Mouse (Mus musculus) limb, embryonic 12.5 days (tissue): ENCODE measurements at regions not wholly inside any gene's neighbourhood (a gene's known extent, or its start where the extent isn't known, plus 50 kb on each side); places are given as distances from the start of the nearest gene placed in this dataset.

Source experiments
- ATAC-seq: fragments of 200-750 bp; cut with Nextera tagmentation; 2 replicates; pipeline ENCODE4 v1.8.0; 2017; ENCODE audit warnings: low read depth, moderate TSS enrichment; ENCODE audit not compliant: insufficient number of reproducible peaks, insufficient read depth, low FRiP score, low TSS enrichment
- H3K27ac ChIP-seq: fragments of 300-500 bp; sonication (generic); 2 replicates; pipeline ENCODE4 v1.5.1; 2016; ENCODE audit warnings: mild to moderate bottlenecking, moderate library complexity
- H3K27me3 ChIP-seq: fragments of 300-500 bp; sonication (generic); 2 replicates; pipeline ENCODE4 v1.6.1; 2016; ENCODE audit warnings: mild to moderate bottlenecking, moderate library complexity
- H3K36me3 ChIP-seq: fragments of 300-500 bp; sonication (generic); 2 replicates; pipeline ENCODE4 v1.6.1; 2016; ENCODE audit warnings: mild to moderate bottlenecking, moderate library complexity
- H3K4me1 ChIP-seq: fragments of 300-500 bp; sonication (generic); replicated peaks from 2 replicates; pipeline ENCODE4 v1.6.1; 2016
- H3K4me2 ChIP-seq: fragments of 300-500 bp; sonication (generic); 2 replicates; pipeline ENCODE4 v1.6.1; 2016; ENCODE audit warnings: mild to moderate bottlenecking, moderate library complexity
- H3K4me3 ChIP-seq: fragments of 300-500 bp; sonication (generic); replicated peaks from 2 replicates; pipeline ENCODE4 v1.5.1; 2016; ENCODE audit warnings: mild to moderate bottlenecking
- H3K9ac ChIP-seq: fragments of 300-500 bp; sonication (generic); replicated peaks from 2 replicates; pipeline ENCODE4 v1.6.1; 2016; ENCODE audit warnings: mild to moderate bottlenecking, moderate library complexity
- H3K9me3 ChIP-seq: fragments of 300-500 bp; sonication (generic); 2 replicates; pipeline ENCODE4 v1.6.1; 2016; ENCODE audit warnings: mild to moderate bottlenecking, moderate library complexity
- WGBS: fragments of 180-500 bp; shearing (Covaris S2); methylation state at CpG from one replicate; pipeline ENCODE4 v1.1.7; 2016; 5-methylcytosine and 5-hydroxymethylcytosine counted together

- Histone ChIP-seq H3K27ac (no peak overlapping the region), H3K36me3 (no peaks in the 10 kb centered on the region), H3K9ac (no peak overlapping the region), H3K27me3 (no peaks in the 10 kb centered on the region), H3K4me2 (no peak overlapping the region), H3K9me3 (no peaks in the 10 kb centered on the region), H3K4me1 (peaks cover 5% of the 10 kb centered on the region), H3K4me3 (no peak overlapping the region)
- 73% methylated on average over 5 of the region's 5 CpGs for WGBS
- ATAC-seq = no peak
Measured at GRCm38 (mm10) chr13:107681719-107682118, 362.5 kb upstream of the Smim15 start.

DNA sequence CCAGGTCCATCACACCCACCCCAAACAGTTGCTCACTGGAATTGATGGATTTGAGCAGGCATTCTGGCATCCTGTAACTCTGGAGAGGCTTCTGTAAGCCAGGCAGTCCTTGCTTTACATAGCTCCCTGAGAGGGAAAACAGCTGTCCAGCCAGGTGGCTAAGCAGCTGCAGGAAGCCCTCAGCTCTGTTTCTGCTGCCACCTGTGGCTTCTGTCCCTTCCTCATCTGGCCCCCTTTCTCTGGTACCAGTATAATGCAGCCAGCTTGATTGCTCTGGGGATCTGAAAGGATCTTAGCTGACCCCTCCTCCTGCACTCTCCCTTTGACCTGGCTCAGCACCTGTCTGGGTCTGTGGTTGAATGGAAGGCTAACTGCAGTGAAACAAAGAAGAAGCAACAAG lies 365.4 kb upstream of the Smim15 start:
- no peak overlapping the region for H3K27ac ChIP-seq
- ATAC-seq = peak; percentile 52; the same call in 1 of the 2 replicates
- H3K36me3 ChIP-seq = no peaks in the 10 kb centered on the region

GRCm38 (mm10) chr13:107677091-107677470 lies 367.2 kb upstream of the Smim15 start:
- Histone ChIP-seq H3K9ac (no peak overlapping the region), H3K4me3 (no peak overlapping the region), H3K27ac (peak overlapping the region; percentile 75; the same call in 1 of the 2 replicates), H3K4me2 (peak overlapping the region; percentile 30; the same call in 1 of the 2 replicates), H3K36me3 (no peaks in the 10 kb centered on the region), H3K9me3 (no peaks in the 10 kb centered on the region), H3K27me3 (peaks cover 16% of the 10 kb centered on the region), H3K4me1 (peaks cover 15% of the 10 kb centered on the region)
- 60% methylated on average over 8 of the region's 8 CpGs for WGBS
- ATAC-seq = no peak

More for the DNA sequence above, 365.4 kb upstream of the Smim15 start:
- Histone ChIP-seq H3K4me2 (no peak overlapping the region), H3K27me3 (peaks cover 3% of the 10 kb centered on the region), H3K4me1 (peaks cover 15% of the 10 kb centered on the region), H3K9me3 (no peaks in the 10 kb centered on the region), H3K9ac (no peak overlapping the region), H3K4me3 (no peak overlapping the region)

GRCm38 (mm10) chr13:107676310-107677090 lies 367.7 kb upstream of the Smim15 start:
- Histone ChIP-seq H3K36me3 (no peaks in the 10 kb centered on the region), H3K4me2 (peak overlapping the region; percentile 30), H3K9ac (no peak overlapping the region), H3K27ac (peak overlapping the region; percentile 75), H3K9me3 (no peaks in the 10 kb centered on the region), H3K27me3 (peaks cover 20% of the 10 kb centered on the region), H3K4me3 (no peak overlapping the region), H3K4me1 (peaks cover 15% of the 10 kb centered on the region)
- ATAC-seq = peak; percentile 69
- WGBS = 13% methylated on average over 9 of the region's 9 CpGs

- 75% methylated on average over 5 of the region's 5 CpGs for WGBS
- H3K27me3 ChIP-seq = peaks cover 43% of the 10 kb centered on the region
Measured at GRCm38 (mm10) chr13:107672166-107672565, 372.1 kb upstream of the Smim15 start.

DNA sequence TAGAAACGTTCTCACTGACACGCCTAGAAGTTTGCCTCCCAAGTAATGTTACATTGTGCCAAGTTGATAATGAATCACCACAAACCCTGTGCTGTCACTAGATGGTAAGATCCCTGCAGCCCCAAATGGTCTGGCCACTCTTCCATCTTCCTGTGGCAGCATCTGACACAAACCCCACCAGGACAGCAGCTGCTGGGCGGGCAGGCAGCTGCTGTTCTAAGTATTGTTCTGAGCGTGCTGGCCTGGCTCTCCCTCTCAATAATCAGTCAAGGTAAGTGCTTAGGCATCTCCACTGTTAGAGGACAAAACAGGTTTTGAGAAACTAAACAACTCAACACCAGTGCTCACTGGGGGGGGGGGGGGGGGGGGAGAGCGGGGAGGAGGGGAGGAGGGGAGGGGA lies 375.7 kb upstream of the Smim15 start:
- no peak overlapping the region for H3K4me3 ChIP-seq
- H3K27me3 ChIP-seq = peaks cover 54% of the 10 kb centered on the region
- ATAC-seq = no peak
- no peaks in the 10 kb centered on the region for H3K9me3 ChIP-seq
- no peaks in the 10 kb centered on the region for H3K36me3 ChIP-seq
- no peak overlapping the region for H3K27ac ChIP-seq
- WGBS = 53% methylated on average over 4 of the region's 5 CpGs
- no peak overlapping the region for H3K9ac ChIP-seq
- H3K4me1 ChIP-seq = peaks cover 13% of the 10 kb centered on the region
- no peak overlapping the region for H3K4me2 ChIP-seq

More at GRCm38 (mm10) chr13:107672166-107672565, 372.1 kb upstream of the Smim15 start:
- Histone ChIP-seq H3K4me3 (no peak overlapping the region), H3K27ac (no peak overlapping the region), H3K9me3 (no peaks in the 10 kb centered on the region), H3K4me2 (no peak overlapping the region), H3K4me1 (peaks cover 15% of the 10 kb centered on the region), H3K9ac (no peak overlapping the region), H3K36me3 (no peaks in the 10 kb centered on the region)
- no peak for ATAC-seq

DNA sequence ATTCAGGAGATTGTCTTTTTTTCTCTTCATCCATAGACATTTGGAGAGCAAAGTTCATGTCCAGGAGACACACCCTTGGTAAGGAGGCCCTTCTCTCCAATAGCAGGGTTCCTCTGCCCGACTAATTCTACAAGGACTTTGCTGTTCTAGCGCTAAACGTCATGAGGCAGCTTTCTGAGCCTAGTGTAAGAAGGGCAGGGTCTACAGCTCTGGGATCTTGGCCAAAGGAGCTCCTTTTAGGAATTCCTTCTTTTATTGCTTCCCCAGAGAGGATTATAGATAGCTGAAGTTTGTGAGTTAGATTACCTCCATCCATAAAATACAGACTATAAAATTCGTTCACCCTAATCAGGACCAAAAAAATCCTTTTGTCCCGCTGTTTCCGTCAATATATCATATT lies 378.5 kb upstream of the Smim15 start:
- ATAC-seq = 0 out of 2 replicates have a peak, but pooled peaks have one; percentile 14
- no peak overlapping the region for H3K4me3 ChIP-seq
- 50% methylated on average over 6 of the region's 6 CpGs for WGBS
- peaks cover 13% of the 10 kb centered on the region for H3K4me1 ChIP-seq
- H3K9ac ChIP-seq = no peak overlapping the region
- H3K27ac ChIP-seq = no peak overlapping the region
- peaks cover 53% of the 10 kb centered on the region for H3K27me3 ChIP-seq
- no peaks in the 10 kb centered on the region for H3K9me3 ChIP-seq
- no peaks in the 10 kb centered on the region for H3K36me3 ChIP-seq
- H3K4me2 ChIP-seq = no peak overlapping the region

DNA sequence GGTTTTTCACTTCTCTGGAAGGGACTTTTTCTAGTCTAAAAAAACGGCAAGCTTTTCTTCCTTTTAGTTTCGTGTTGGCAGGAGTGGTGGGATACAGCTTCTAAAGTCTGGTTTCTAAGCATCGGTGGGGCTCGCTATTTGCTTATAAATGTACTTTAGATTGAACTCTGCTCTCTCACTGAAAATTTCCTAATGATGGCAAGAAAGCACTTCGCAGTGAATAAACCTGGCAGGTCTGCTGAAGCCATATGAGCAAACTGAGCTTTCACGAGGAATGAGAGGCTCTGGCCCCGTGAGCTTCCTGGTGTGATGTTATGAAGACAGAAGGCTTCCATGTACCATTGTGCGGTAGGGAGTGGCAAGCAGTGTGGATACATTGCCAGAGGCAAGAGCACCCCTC lies 380.0 kb upstream of the Smim15 start:
- H3K9me3 ChIP-seq = no peaks in the 10 kb centered on the region
- H3K9ac ChIP-seq = no peak overlapping the region
- H3K4me1 ChIP-seq = peaks cover 15% of the 10 kb centered on the region
- peaks cover 43% of the 10 kb centered on the region for H3K27me3 ChIP-seq
- no peaks in the 10 kb centered on the region for H3K36me3 ChIP-seq
- no peak for ATAC-seq
- H3K4me2 ChIP-seq = no peak overlapping the region
- no peak overlapping the region for H3K4me3 ChIP-seq
- WGBS = 54% methylated on average over 8 of the region's 8 CpGs
- H3K27ac ChIP-seq = no peak overlapping the region

DNA sequence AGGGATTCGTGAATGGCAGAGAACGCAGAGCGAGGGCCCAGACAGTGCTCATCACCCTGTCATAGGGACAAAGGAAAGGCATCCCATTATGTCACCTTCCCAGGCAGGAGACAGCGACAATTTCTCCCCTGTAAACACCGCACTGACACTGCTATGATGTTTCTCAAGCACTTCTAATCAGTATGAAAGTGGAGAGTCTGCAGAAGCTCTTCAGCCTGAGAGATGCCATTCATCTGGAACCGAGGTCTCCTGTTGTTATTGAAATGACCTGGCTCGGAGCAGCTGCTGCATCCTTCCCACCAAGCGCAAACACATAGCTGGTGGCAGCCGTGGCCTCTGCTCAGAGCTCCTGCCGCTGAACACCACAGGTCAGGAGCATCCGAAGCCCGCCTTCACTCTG lies 380.5 kb upstream of the Smim15 start:
- peaks cover 43% of the 10 kb centered on the region for H3K27me3 ChIP-seq
- H3K4me1 ChIP-seq = peaks cover 20% of the 10 kb centered on the region
- no peak for ATAC-seq
- 24% methylated on average over 12 of the region's 12 CpGs for WGBS
- H3K9me3 ChIP-seq = no peaks in the 10 kb centered on the region
- no peak overlapping the region for H3K9ac ChIP-seq
- H3K36me3 ChIP-seq = no peaks in the 10 kb centered on the region
- H3K27ac ChIP-seq = no peak overlapping the region
- no peak overlapping the region for H3K4me2 ChIP-seq
- no peak overlapping the region for H3K4me3 ChIP-seq

DNA sequence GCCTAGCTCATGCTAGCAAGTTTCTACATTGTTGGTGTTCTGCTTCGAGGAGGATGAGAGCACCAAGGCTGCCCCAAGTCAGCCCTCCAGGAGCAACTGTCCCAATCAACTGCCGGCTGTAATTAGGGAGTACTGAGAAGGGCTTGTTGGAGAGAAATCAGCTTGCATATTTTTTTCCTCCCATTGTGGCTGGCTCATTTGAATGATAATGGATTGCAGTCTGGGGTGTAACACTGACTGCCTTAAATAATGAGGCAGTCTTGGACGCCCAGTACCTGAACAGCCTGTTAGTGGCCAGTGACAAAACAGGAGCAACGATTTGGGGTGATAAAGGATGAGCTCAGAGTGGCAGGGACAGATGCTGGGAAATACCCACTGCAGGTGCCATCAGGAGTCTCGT lies 382.8 kb upstream of the Smim15 start:
- H3K27ac ChIP-seq = no peak overlapping the region
- H3K9ac ChIP-seq = no peak overlapping the region
- peaks cover 28% of the 10 kb centered on the region for H3K27me3 ChIP-seq
- H3K4me1 ChIP-seq = peaks cover 21% of the 10 kb centered on the region
- H3K4me2 ChIP-seq = no peak overlapping the region
- H3K9me3 ChIP-seq = no peaks in the 10 kb centered on the region
- H3K36me3 ChIP-seq = no peaks in the 10 kb centered on the region
- WGBS = 21% methylated on average over 5 of the region's 5 CpGs
- ATAC-seq = no peak
- no peak overlapping the region for H3K4me3 ChIP-seq

DNA sequence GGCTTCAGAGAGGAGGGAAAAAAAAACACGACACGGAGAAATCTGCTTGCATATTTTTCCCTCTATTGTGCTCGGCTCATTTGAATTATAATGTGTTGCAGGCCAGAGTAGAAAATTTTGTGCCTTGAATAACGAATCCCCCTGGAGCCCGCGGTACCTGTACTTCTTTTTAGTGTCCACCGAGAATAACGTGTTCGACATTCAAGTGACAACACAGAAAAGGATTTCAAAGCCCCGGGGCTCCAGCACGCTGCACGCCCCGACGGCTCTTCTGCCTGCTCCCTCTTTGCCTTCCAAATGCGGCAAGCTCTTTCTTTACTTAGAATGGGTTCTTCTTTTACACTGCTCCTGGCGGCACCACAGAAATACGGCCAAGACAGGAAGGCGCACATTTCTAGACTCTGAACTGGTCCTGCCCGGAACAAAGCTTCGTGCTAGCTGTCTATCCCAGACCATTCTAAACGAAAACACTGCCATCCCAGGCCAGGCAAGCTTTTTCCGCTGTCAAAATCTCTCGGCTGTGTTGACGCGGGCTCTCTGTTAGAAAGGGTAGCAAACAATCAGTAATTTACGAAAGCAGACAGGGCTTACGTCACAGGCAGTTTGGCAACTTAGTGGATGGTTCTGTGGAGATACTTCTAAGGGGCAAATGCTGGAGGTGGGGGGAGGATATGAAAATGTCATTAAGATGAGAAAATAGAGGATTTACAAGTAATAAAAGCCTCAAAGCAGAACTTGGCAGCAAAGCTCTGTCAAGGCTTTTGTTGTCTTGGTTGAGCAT lies 398.2 kb upstream of the Smim15 start:
- Histone ChIP-seq H3K9ac (no peak overlapping the region), H3K36me3 (no peaks in the 10 kb centered on the region), H3K9me3 (no peaks in the 10 kb centered on the region), H3K4me3 (peak overlapping the region; percentile 41), H3K4me2 (peak overlapping the region; percentile 59), H3K27me3 (peaks cover 52% of the 10 kb centered on the region), H3K4me1 (peaks cover 18% of the 10 kb centered on the region), H3K27ac (no peak overlapping the region)
- ATAC-seq = no peak
- 4% methylated on average over 27 of the region's 27 CpGs for WGBS
